Mouse (Mus musculus): ENCODE measurements around the gene Hba-a1. TPM values are rescaled to one million over a fixed set of nuclear protein-coding genes. Genes with fewer than 3 reads are reported as not detected.
"Not testable (repeated sequence)": the region's sequence is repeated elsewhere in the genome, so short reads cannot be mapped to it uniquely, and the experiment has no call there.

The Hba-a1 gene
- over 10,000 TPM in 1 of 2 experiments, 1,000 to 10,000 TPM in 1; 3,912 to 12,509 TPM for total RNA-seq (2021)

DNA sequence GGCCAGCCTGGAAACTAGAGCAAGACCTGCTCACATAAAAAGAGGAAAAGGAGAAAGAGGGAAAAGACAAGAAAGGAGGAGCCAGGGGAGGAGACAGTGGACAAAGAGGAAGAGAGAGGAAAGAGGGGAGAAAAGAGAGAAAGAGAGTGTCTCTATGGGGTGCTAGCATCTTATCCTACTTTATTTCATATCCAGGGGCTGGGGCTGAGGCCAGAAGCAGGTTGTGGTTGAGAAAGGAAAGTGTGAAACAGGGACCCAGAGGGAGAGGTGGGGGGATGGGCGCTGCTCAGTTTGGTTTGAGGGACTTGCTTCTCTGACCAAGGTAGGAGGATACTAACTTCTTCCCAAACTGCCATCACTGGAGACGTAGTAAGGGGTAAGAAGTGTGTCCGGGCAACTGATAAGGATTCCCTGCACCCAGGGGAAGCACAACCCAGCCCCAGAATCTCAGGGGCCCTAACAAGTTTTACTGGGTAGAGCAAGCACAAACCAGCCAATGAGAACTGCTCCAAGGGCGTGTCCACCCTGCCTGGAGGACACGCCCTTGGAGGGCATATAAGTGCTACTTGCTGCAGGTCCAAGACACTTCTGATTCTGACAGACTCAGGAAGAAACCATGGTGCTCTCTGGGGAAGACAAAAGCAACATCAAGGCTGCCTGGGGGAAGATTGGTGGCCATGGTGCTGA is at the start of gene Hba-a1:
TSS of gene Hba-a1 (plus strand) at position 421 of the 687 bp plus-strand sequence.
- DNase-seq, result not testable (repeated sequence)

- DNase-seq, result peak; percentile 19
These were observed 49.4 kb upstream of the Hba-a1 start for GRCm38 (mm10) chr11:32233895-32234294.

GRCm38 (mm10) chr11:32234816-32235485 is 48.4 kb upstream of the Hba-a1 start:
- DNase-seq, result no peak

DNA sequence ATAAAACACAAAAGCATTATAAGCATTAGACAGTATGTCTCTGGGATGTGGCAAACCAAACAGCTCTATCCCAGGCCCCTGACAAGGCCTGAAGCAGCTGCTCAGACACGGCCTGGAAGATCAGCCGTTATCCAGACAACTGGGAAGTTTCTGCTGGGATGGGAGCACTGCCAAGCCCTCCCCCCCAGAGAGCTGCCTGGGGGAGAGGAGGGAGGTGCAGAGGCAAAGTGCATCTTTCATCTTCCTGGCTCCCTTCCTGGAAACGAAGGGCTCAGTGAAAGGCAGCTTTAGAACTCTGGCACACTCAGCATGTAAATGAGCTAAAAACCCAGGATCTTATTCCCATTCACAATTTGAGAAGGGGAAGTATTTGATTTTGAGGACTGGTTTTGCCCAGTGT is 47.7 kb upstream of the Hba-a1 start:
- peak; percentile 83 for DNase-seq

DNA sequence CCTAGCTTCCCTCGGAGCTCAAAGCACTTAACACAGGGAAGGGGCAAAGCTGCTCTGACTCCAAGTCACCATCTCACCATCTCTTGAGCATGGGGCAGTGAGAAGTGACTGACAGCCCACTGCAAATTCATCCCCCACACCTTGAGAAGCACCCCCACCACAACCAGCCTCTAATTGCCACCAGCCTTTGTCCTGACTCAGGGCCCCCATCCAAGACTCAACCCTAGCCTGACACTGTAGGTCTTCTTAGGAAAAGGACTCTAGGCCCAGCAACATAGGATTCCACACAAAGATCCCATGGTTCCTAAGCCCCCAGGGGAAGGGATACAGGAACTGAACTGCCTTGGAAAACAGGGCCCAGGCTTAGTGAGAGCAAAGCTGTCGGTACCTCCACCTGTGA is 47.2 kb upstream of the Hba-a1 start:
- DNase-seq, result peak; percentile 6

GRCm38 (mm10) chr11:32236712-32237410 is 46.5 kb upstream of the Hba-a1 start:
- peak; percentile 78 for DNase-seq

- DNase-seq, result no peak
These were observed 45.9 kb upstream of the Hba-a1 start for GRCm38 (mm10) chr11:32237411-32237795.

DNA sequence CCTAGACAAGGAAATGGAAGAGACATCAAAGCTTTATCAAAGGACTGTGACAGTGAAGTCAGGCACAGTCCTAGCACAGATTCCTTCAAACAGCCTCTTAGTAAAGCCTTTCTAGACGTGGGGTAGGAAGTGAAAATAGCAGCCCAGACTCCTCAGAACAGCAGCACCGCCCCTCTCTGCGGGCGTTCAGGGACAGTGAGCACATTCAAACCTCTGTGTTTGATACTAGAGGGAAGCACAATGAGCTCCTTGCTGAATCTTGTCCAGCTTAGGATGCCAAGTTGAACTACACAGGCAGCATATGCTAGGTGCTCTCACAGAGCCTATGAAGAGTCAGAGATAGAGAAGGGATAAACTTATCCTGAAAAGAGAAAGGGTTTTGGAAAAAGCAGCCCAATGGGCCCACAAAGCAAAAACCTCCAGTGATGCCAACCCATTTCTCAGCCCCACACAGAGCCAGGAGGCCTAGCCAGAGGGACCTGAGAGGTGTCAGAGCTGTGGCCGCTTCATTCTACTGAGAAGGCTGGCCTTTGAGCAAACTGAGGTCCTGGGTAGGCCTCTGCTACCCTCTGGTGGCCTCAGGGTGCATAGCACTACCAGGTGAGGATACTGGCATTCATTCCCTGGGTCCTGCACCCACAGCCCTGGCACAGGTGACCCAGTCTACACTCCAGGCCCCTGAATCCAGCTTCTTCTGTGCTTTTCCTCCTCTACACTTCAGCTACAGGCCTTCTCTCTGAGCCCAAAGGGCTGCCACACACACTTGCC is 45.0 kb upstream of the Hba-a1 start:
- peak; percentile 80 for DNase-seq

DNA sequence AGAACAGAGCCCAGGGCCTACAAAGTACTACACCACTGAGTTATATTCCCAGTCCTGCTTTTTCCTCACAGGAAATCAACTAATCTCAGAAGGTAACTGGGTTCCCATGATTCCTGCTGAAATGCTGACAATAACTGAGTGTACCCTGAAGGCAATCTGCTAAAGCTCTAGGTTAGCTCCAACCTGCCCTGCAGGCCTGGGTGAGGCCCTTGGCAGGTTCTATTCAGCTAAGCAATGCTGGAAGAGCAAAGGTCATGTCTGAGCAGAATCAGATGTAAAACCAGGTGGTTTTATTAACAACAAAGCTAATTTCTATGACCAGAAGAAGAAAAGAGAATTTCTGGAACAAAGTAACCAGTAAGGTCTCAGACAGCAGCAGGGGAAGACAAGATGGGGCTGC is 41.9 kb upstream of the Hba-a1 start:
- no peak for DNase-seq

DNA sequence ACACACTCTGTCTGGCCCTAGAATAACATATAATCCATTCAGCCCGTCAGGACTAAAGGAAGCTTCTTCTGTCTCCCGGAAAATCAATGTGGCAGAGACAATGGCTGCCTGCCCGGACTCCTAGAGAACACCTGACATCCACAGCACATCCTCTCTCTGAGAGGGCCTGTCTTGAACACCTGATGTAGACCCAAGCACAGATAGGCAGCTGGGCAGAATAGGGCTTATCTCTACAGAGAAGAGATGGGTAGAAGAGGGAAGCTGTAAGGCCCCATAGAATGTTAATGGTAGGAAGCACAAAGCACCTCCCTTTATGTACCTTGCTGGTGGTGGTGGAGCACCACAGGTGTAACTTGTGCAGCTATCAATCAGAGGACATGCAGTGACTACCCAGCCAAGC is 41.1 kb upstream of the Hba-a1 start:
- DNase-seq, result no peak

- no peak for DNase-seq
These were observed 39.9 kb upstream of the Hba-a1 start for GRCm38 (mm10) chr11:32243205-32243955.

- peak; percentile 58 for DNase-seq
These were observed 39.2 kb upstream of the Hba-a1 start for GRCm38 (mm10) chr11:32244064-32244463.

GRCm38 (mm10) chr11:32244617-32245016 is 38.7 kb upstream of the Hba-a1 start:
- DNase-seq, result no peak

- no peak for DNase-seq
These were observed 37.7 kb upstream of the Hba-a1 start for GRCm38 (mm10) chr11:32245614-32246013.

- no peak for DNase-seq
These were observed 36.2 kb upstream of the Hba-a1 start for GRCm38 (mm10) chr11:32247068-32247467.

DNA sequence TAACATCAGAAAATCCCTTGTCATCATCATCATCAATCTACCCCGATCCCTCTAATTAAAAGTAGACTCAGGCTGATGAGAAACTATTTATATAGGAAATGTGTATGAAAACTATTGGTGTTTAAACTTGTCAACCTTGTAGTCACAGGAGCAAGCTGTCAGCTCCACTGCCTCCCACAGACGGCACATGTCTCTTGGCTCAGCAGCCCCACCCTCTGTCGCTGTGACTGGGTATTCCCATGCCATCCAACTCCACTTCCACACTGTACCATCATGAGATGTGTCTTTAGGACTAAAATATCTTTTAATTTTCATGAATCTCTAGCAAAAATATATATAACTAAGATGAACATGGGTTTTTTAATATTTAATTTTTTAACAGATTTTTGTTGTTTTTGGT is 35.0 kb upstream of the Hba-a1 start:
- no peak for DNase-seq

- DNase-seq, result no peak
These were observed 32.2 kb upstream of the Hba-a1 start for GRCm38 (mm10) chr11:32250880-32251763.

GRCm38 (mm10) chr11:32253121-32253520 is 30.2 kb upstream of the Hba-a1 start:
- no peak for DNase-seq

DNA sequence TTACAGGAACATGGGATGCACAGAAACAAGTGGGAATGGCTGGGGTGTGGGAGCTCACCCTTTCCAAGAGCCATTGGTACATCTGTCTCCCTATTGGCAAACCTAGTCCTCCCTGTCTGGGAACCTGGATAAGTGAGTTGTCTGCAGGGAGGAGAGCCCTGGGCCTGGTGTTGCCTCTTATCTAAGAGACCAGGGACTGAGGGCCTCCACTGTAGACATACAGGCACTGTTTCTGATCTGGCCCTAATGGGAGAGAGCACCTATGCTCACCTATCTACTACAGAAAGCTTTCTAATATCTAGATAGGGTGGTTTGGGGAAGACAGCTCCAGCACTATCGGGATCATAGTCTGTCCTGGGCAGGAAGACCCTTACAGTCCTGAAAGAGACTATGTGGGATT is 27.2 kb upstream of the Hba-a1 start:
- DNase-seq, result no peak

DNA sequence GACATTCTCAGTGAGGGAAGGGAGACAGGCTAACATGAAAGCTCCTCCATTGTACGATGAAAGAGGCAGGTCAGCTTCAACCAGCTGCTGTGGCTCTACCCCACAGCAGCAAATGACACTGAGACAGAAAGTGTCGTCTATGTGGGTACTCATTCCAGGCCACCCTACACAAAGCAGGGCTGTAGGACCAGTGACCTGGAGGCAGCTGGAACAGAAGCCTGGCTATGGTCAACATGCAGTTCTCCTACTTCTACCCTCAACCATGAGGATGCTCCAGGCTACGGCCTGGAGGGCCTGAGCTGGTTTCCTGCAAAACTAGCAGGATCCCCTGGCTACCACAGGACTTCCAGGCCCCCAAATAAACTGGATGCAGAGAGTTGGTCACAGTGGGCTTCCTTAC is 26.7 kb upstream of the Hba-a1 start:
- no peak for DNase-seq

Data from heart, postnatal 4 days (tissue).